Mouse (Mus musculus): ENCODE data around the gene Wbp4.

DNA sequence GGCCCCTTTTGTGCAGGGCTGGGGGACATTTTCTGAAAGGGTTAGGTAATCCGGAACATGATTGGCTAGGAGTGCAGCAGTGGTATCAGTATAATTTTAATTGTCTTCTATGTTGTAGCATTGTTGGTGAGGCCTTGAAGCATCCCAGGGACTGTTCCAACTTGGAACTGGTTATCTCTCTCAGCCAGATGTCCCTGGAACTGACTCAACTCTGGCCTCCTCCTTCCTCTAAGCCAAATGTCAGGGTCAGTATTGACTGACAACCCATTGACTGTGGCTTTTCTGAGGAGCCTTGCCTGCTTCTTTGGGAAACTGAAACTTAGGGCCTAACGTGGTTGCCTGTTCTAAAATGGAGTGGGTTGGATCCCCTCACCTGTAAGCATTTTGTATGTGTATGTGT is 40.7 kb downstream of the Wbp4 start:
- TF ChIP-seq POLR2A (IDR thresholded peaks at IDR 0.05; ENCODE audit: insufficient read depth, low read depth, low read length) = no peak
- no peak for TF ChIP-seq CTCF (IDR thresholded peaks at IDR 0.05)

Measured in heart, adult 2 months (tissue).